Mouse (Mus musculus): ENCODE measurements around the gene Cacna2d3.

The Cacna2d3 gene

GRCm38 (mm10) chr14:28918871-28919270 lies 802.8 kb downstream of the Cacna2d3 start:
- no peak for DNase-seq (ENCODE audit: low spot score)

GRCm38 (mm10) chr14:28915004-28915403 lies 806.7 kb downstream of the Cacna2d3 start:
- DNase-seq (ENCODE audit: low spot score), result no peak

DNA sequence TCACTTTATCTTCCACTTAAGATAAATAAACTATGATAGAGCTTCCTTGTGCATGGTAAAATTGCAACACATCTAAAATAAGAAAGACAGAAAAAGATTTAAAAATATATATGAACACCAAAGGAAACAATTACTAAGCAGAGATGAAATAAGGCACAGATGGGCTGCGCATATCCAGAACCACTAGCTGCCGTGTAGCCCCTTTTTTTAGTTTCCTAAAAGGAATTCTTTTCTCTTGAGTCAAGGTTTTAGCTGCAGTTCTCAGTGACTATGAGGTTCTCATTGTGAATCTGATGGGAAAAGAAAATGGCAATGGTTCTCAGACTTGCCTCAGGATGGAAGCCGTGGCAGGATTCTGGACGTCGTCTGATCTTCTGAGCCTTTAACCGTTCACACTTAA lies 814.0 kb downstream of the Cacna2d3 start:
- DNase-seq (ENCODE audit: low spot score), result no peak

GRCm38 (mm10) chr14:28892530-28892929 lies 829.1 kb downstream of the Cacna2d3 start:
- no peak for DNase-seq (ENCODE audit: low spot score)

DNA sequence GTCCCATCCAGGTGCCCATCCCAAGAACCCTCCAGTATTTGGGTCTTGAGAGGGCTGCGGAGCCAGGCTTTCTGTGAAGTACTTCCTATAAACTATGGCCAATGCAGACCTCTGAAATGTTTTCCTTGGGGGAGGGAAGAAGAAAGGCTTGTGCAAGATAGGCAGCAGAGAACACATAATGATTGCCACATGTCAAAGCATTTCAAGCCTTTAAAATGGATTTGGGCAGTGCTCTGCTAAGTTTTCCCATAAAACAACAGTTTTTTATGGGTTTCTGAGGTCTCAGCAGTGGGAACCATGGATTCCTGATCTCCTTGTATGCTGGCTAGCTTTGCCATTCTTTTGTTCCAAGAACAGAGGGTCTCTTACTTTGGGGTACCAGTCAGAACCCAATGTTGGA lies 834.3 kb downstream of the Cacna2d3 start:
- no peak for DNase-seq (ENCODE audit: low spot score)

GRCm38 (mm10) chr14:28886661-28887060 lies 835.0 kb downstream of the Cacna2d3 start:
- no peak for DNase-seq (ENCODE audit: low spot score)

DNA sequence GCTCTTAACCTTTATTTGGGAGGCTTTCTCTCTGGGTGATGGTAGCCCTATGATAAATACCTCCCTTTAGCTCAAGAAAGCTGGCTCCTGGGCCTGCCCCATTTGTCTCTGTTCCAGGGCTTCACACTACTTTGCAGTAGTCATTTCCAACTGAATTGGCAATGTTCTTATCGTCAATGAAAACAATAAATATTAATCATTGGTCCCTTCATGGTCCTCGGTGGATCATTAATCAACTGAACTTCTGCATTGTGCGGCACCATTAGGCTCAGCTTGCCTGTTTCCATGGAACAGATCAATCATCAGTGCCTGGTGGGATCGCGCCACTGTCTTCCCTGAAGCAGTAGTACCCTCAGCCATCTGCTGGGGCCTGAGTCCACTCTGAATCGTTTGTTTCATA lies 850.7 kb downstream of the Cacna2d3 start:
- no peak for DNase-seq (ENCODE audit: low spot score)

DNA sequence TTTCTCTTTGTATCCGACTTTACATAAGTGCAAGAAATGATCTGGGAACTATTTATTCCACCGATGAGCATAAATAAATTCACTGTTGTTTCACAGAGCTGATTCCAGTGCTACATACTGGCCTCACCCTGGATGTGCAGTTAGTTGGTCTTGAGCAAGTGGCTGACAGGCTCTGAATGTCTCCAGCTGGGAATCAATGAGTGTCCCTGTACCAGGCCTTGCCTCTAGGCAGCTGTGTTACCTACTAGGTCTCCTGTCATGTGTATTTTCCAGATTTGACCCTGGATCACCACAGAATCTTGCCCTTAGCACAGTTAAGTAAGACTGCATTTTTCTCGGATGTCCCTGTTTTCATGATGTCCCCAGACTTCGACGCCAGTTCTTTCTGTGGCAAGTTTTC lies 851.3 kb downstream of the Cacna2d3 start:
- no peak for DNase-seq (ENCODE audit: low spot score)

DNA sequence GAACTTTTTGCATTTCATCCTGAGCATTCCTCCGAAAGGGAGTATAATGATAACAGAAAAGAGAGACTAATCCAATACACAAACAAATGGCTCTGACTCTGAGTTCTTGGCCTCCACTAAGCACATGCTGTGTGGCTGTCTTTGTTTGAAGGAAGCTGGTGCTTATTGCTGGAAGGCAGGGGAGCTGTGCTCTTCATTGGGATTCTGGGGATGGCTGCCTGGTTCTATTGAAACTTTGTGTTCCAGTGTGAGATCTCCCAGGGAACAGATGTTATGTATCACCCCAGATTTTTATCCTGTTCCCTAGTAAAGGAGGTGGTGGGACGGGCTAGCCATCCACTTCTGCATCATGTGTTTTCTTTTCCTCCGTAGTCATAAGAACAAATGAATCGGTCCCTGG lies 856.7 kb downstream of the Cacna2d3 start:
- no peak for DNase-seq (ENCODE audit: low spot score)

DNA sequence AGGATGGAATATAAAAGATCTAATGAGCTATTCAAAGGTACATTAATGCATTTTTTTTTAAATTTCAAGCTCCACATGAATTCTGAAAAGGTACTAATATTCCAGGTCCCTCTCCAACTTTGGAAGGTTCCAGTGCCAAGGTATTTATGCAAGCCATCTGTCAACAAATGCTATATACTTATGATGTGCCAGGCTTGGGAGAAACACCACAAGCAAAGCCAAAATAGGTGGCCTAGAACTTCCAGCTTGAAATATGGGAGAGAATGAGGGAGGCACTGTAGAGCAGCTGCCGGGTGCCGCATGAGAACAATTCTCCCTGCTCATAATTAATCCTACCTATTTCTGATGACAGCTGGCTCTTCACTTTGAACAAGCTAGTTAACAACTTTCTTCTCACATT lies 860.5 kb downstream of the Cacna2d3 start:
- no peak for DNase-seq (ENCODE audit: low spot score)

All from c-Kit-positive CD71-positive TER-119-positive erythroid progenitor cells, embryonic 14.5 days (primary cell).